Mouse (Mus musculus): ENCODE results near the gene Cab39l. TPM values are rescaled to one million over a fixed set of nuclear protein-coding genes. Genes with fewer than 3 reads are reported as not detected.

Gene Cab39l
- polyA plus RNA-seq, 1 experiment: 5.5 TPM

- Histone ChIP-seq H3K27ac (ENCODE audit: control insufficient read depth, insufficient read depth, low read length) (no peak overlapping the region), H3K36me3 (ENCODE audit: control insufficient read depth, insufficient read depth, low read length) (no peaks in the 10 kb centered on the region), H3K27me3 (ENCODE audit: control insufficient read depth, insufficient read depth, low read length) (no peaks in the 10 kb centered on the region), H3K4me3 (ENCODE audit: control insufficient read depth, insufficient read depth, low read length) (no peak overlapping the region), H3K4me1 (replicated peaks; ENCODE audit: control insufficient read depth, insufficient read depth, low read length) (peaks cover 7% of the 10 kb centered on the region; the same call in 1 of the 2 replicates)
- no peak for DNase-seq
- WGBS: 95% methylated on average over 5 of the region's 5 CpGs
- TF ChIP-seq POLR2A (IDR thresholded peaks at IDR 0.05; ENCODE audit: control insufficient read depth, extremely low read depth, insufficient read depth, low read length, poor library complexity) (no peak), CTCF (IDR thresholded peaks at IDR 0.05; ENCODE audit: borderline replicate concordance, control insufficient read depth, extremely low read depth, insufficient read depth, low read length, poor library complexity) (no peak)
Measured at GRCm38 (mm10) chr14:59554025-59554424, 113.3 kb downstream of the Cab39l start.

GRCm38 (mm10) chr14:59555018-59555417 is 114.2 kb downstream of the Cab39l start:
- H3K27me3 ChIP-seq (ENCODE audit: control insufficient read depth, insufficient read depth, low read length): no peaks in the 10 kb centered on the region
- no peaks in the 10 kb centered on the region for H3K36me3 ChIP-seq (ENCODE audit: control insufficient read depth, insufficient read depth, low read length)
- DNase-seq: no peak
- TF ChIP-seq CTCF (IDR thresholded peaks at IDR 0.05; ENCODE audit: borderline replicate concordance, control insufficient read depth, extremely low read depth, insufficient read depth, low read length, poor library complexity) (no peak), POLR2A (IDR thresholded peaks at IDR 0.05; ENCODE audit: control insufficient read depth, extremely low read depth, insufficient read depth, low read length, poor library complexity) (no peak)
- no peak overlapping the region for H3K27ac ChIP-seq (ENCODE audit: control insufficient read depth, insufficient read depth, low read length)
- H3K4me1 ChIP-seq (replicated peaks; ENCODE audit: control insufficient read depth, insufficient read depth, low read length): peaks cover 7% of the 10 kb centered on the region; the same call in 1 of the 2 replicates
- 47% methylated on average over 8 of the region's 8 CpGs for WGBS
- no peak overlapping the region for H3K4me3 ChIP-seq (ENCODE audit: control insufficient read depth, insufficient read depth, low read length)

- DNase-seq: peak; percentile 78
- peak overlapping the region; percentile 27 for H3K4me3 ChIP-seq (ENCODE audit: control insufficient read depth, insufficient read depth, low read length)
- WGBS: 67% methylated on average over 13 of the region's 13 CpGs
- H3K4me1 ChIP-seq (replicated peaks; ENCODE audit: control insufficient read depth, insufficient read depth, low read length): peaks cover 7% of the 10 kb centered on the region; the same call in 1 of the 2 replicates
- TF ChIP-seq POLR2A (IDR thresholded peaks at IDR 0.05; ENCODE audit: control insufficient read depth, extremely low read depth, insufficient read depth, low read length, poor library complexity) (no peak), CTCF (IDR thresholded peaks at IDR 0.05; ENCODE audit: borderline replicate concordance, control insufficient read depth, extremely low read depth, insufficient read depth, low read length, poor library complexity) (0 out of 2 replicates have a peak, but pooled peaks have one; percentile 30)
- no peaks in the 10 kb centered on the region for H3K36me3 ChIP-seq (ENCODE audit: control insufficient read depth, insufficient read depth, low read length)
- H3K27ac ChIP-seq (ENCODE audit: control insufficient read depth, insufficient read depth, low read length): no peak overlapping the region
- no peaks in the 10 kb centered on the region for H3K27me3 ChIP-seq (ENCODE audit: control insufficient read depth, insufficient read depth, low read length)
Measured at GRCm38 (mm10) chr14:59555928-59556531, 115.3 kb downstream of the Cab39l start.

GRCm38 (mm10) chr14:59557071-59557470 is 116.3 kb downstream of the Cab39l start:
- H3K27ac ChIP-seq (ENCODE audit: control insufficient read depth, insufficient read depth, low read length): no peak overlapping the region
- no peak for DNase-seq
- WGBS: 69% methylated on average over 4 of the region's 4 CpGs
- H3K36me3 ChIP-seq (ENCODE audit: control insufficient read depth, insufficient read depth, low read length): no peaks in the 10 kb centered on the region
- H3K27me3 ChIP-seq (ENCODE audit: control insufficient read depth, insufficient read depth, low read length): no peaks in the 10 kb centered on the region
- H3K4me3 ChIP-seq (ENCODE audit: control insufficient read depth, insufficient read depth, low read length): no peak overlapping the region
- peaks cover 7% of the 10 kb centered on the region; the same call in 1 of the 2 replicates for H3K4me1 ChIP-seq (replicated peaks; ENCODE audit: control insufficient read depth, insufficient read depth, low read length)
- TF ChIP-seq POLR2A (IDR thresholded peaks at IDR 0.05; ENCODE audit: control insufficient read depth, extremely low read depth, insufficient read depth, low read length, poor library complexity) (no peak), CTCF (IDR thresholded peaks at IDR 0.05; ENCODE audit: borderline replicate concordance, control insufficient read depth, extremely low read depth, insufficient read depth, low read length, poor library complexity) (no peak)

- TF ChIP-seq POLR2A (IDR thresholded peaks at IDR 0.05; ENCODE audit: control insufficient read depth, extremely low read depth, insufficient read depth, low read length, poor library complexity): no peak
- TF ChIP-seq CTCF (IDR thresholded peaks at IDR 0.05; ENCODE audit: borderline replicate concordance, control insufficient read depth, extremely low read depth, insufficient read depth, low read length, poor library complexity): no peak
- Histone ChIP-seq H3K27ac (ENCODE audit: control insufficient read depth, insufficient read depth, low read length) (no peak overlapping the region), H3K27me3 (ENCODE audit: control insufficient read depth, insufficient read depth, low read length) (no peaks in the 10 kb centered on the region), H3K4me3 (ENCODE audit: control insufficient read depth, insufficient read depth, low read length) (no peak overlapping the region), H3K36me3 (ENCODE audit: control insufficient read depth, insufficient read depth, low read length) (no peaks in the 10 kb centered on the region), H3K4me1 (replicated peaks; ENCODE audit: control insufficient read depth, insufficient read depth, low read length) (peaks cover 5% of the 10 kb centered on the region; the same call in 1 of the 2 replicates)
- WGBS: 100% methylated on average over 1 of the region's 1 CpGs
- DNase-seq: no peak
Measured at GRCm38 (mm10) chr14:59557886-59558285, 117.1 kb downstream of the Cab39l start.

- DNase-seq: no peak
- Histone ChIP-seq H3K36me3 (ENCODE audit: control insufficient read depth, insufficient read depth, low read length) (peaks cover 26% of the 10 kb centered on the region), H3K27me3 (ENCODE audit: control insufficient read depth, insufficient read depth, low read length) (no peaks in the 10 kb centered on the region), H3K4me3 (ENCODE audit: control insufficient read depth, insufficient read depth, low read length) (no peak overlapping the region), H3K4me1 (replicated peaks; ENCODE audit: control insufficient read depth, insufficient read depth, low read length) (no peaks in the 10 kb centered on the region), H3K27ac (ENCODE audit: control insufficient read depth, insufficient read depth, low read length) (no peak overlapping the region)
- 95% methylated on average over 6 of the region's 6 CpGs for WGBS
- TF ChIP-seq POLR2A (IDR thresholded peaks at IDR 0.05; ENCODE audit: control insufficient read depth, extremely low read depth, insufficient read depth, low read length, poor library complexity) (no peak), CTCF (IDR thresholded peaks at IDR 0.05; ENCODE audit: borderline replicate concordance, control insufficient read depth, extremely low read depth, insufficient read depth, low read length, poor library complexity) (no peak)
Measured at GRCm38 (mm10) chr14:59566756-59567155, 126.0 kb downstream of the Cab39l start.

Data from thymus, adult 2 months (tissue).